Comparison of ENCODE assay signal across 16 mouse cellular contexts in genomic region chr12:79691929-79692862, GRCm38 (mm10).
A peak's percentile ranks its signal among the peaks of the same experiment; 100 is the strongest.
DNase-seq lines count a peak whose midpoint lies in the region; ATAC-seq and TF ChIP-seq lines count a peak whose summit lies in the region.
"Had no signal": no experiment of that assay in that cellular context is flagged by ENCODE, and none has a peak within 500 bp of the region (broad histone marks: within the 10 kb centered on the region; RNA-seq: fewer than 3 reads in every experiment).

No protein-coding gene starts in this region.

- no peaks in the 10 kb centered on the region for H3K36me3 ChIP-seq in forebrain, embryonic 10.5 days (replicated peaks)
- H3K36me3 ChIP-seq in forebrain, embryonic 11.5 days (ENCODE audit: control insufficient read depth, insufficient read depth, low read length) = no peaks in the 10 kb centered on the region
- H3K36me3 ChIP-seq in lung, postnatal 0 days (ENCODE audit: insufficient read depth, low read length) = no peaks in the 10 kb centered on the region
- H3K36me3 ChIP-seq in forebrain, postnatal 0 days (ENCODE audit: insufficient read depth) = no peaks in the 10 kb centered on the region
- H3K36me3 ChIP-seq: limb, embryonic 12.5 days had no signal

- no peak overlapping the region for H3K9ac ChIP-seq in forebrain, embryonic 11.5 days (ENCODE audit: low read length)
- no peak overlapping the region for H3K9ac ChIP-seq in lung, postnatal 0 days (replicated peaks; ENCODE audit: low read depth)
- no peak overlapping the region for H3K9ac ChIP-seq in forebrain, postnatal 0 days
- H3K9ac ChIP-seq: limb, embryonic 12.5 days had no signal

- no peak overlapping the region for H3K4me2 ChIP-seq in forebrain, embryonic 11.5 days (ENCODE audit: low read depth, low read length, severe bottlenecking)
- no peak overlapping the region for H3K4me2 ChIP-seq in lung, postnatal 0 days (replicated peaks; ENCODE audit: low read depth, low read length)
- H3K4me2 ChIP-seq in forebrain, postnatal 0 days (ENCODE audit: low read depth) = no peak overlapping the region
- H3K4me2 ChIP-seq: limb, embryonic 12.5 days had no signal

- H3K9me3 ChIP-seq in forebrain, embryonic 10.5 days = no peaks in the 10 kb centered on the region
- H3K9me3 ChIP-seq in forebrain, embryonic 11.5 days (ENCODE audit: control insufficient read depth, low read length) = no peaks in the 10 kb centered on the region
- H3K9me3 ChIP-seq in lung, postnatal 0 days (ENCODE audit: low read length) = no peaks in the 10 kb centered on the region
- no peaks in the 10 kb centered on the region for H3K9me3 ChIP-seq in forebrain, postnatal 0 days (ENCODE audit: low read length)
- H3K9me3 ChIP-seq: limb, embryonic 12.5 days; megakaryocyte, embryonic 14.5 days had no signal

- no peak for TF ChIP-seq CTCF in lung, postnatal 0 days (IDR thresholded peaks at IDR 0.05)
- no peak for TF ChIP-seq CTCF in forebrain, postnatal 0 days (IDR thresholded peaks at IDR 0.05; ENCODE audit: low read depth)

- 93% methylated on average over 14 of the region's 14 CpGs for WGBS in forebrain, embryonic 10.5 days
- 94% methylated on average over 14 of the region's 14 CpGs for WGBS in forebrain, embryonic 11.5 days
- 66% methylated on average over 14 of the region's 14 CpGs for WGBS in lung, postnatal 0 days
- 89% methylated on average over 14 of the region's 14 CpGs for WGBS in forebrain, postnatal 0 days

- no peaks in the 10 kb centered on the region for H3K27me3 ChIP-seq in forebrain, embryonic 10.5 days (ENCODE audit: poor library complexity, severe bottlenecking)
- H3K27me3 ChIP-seq in forebrain, embryonic 11.5 days (ENCODE audit: control insufficient read depth, insufficient read depth, low read length) = no peaks in the 10 kb centered on the region
- H3K27me3 ChIP-seq in lung, postnatal 0 days (replicated peaks; ENCODE audit: insufficient read depth, low read length) = no peaks in the 10 kb centered on the region
- no peaks in the 10 kb centered on the region for H3K27me3 ChIP-seq in forebrain, postnatal 0 days (ENCODE audit: insufficient read depth, low read length)
- H3K27me3 ChIP-seq: limb, embryonic 12.5 days; megakaryocyte, embryonic 14.5 days; Patski had no signal

- DNase-seq in forebrain, embryonic 10.5 days (ENCODE audit: extremely low spot score, low spot score) = no peak
- DNase-seq in forebrain, embryonic 11.5 days (ENCODE audit: low spot score) = no peak
- no peak for DNase-seq in lung, postnatal 0 days (ENCODE audit: low spot score)
- DNase-seq in lung, postnatal 36 days = no peak
- DNase-seq in brain, adult 2 months (ENCODE audit: low read depth, low spot score) = peak; percentile 26
- DNase-seq in urinary bladder, adult 18-20 months (ENCODE audit: low spot score in 2 of 2) = no peak
- no peak for DNase-seq in forebrain, postnatal 0 days
- DNase-seq: cerebellum, adult 18-20 months; embryo, embryonic 11 days; kidney, postnatal 25 days; lung, adult 18-20 months had no signal

- H3K4me1 ChIP-seq in forebrain, embryonic 10.5 days = peaks cover 26% of the 10 kb centered on the region
- no peaks in the 10 kb centered on the region; the same call in 1 of the 2 replicates for H3K4me1 ChIP-seq in forebrain, embryonic 11.5 days (replicated peaks; ENCODE audit: control insufficient read depth, insufficient read depth, low read length)
- 0 out of 2 replicates have a peak, but pooled peaks cover 4% of the 10 kb centered on the region for H3K4me1 ChIP-seq in lung, postnatal 0 days (ENCODE audit: insufficient read depth, low read depth, low read length)
- H3K4me1 ChIP-seq in forebrain, postnatal 0 days (ENCODE audit: insufficient read depth) = no peaks in the 10 kb centered on the region

- TF ChIP-seq EP300 in lung, postnatal 0 days (IDR thresholded peaks at IDR 0.05) = peak; percentile 35; the same call in 1 of the 2 replicates

- no peak overlapping the region for H3K4me3 ChIP-seq in forebrain, embryonic 10.5 days
- no peak overlapping the region for H3K4me3 ChIP-seq in forebrain, embryonic 11.5 days (ENCODE audit: low read depth, low read length)
- no peak overlapping the region for H3K4me3 ChIP-seq in lung, postnatal 0 days (ENCODE audit: low read depth, low read length)
- H3K4me3 ChIP-seq in forebrain, postnatal 0 days (ENCODE audit: low read depth, low read length) = no peak overlapping the region
- H3K4me3 ChIP-seq: limb, embryonic 12.5 days; megakaryocyte, embryonic 14.5 days had no signal

- ATAC-seq in forebrain, embryonic 11.5 days (replicated peaks; ENCODE audit: low FRiP score) = no peak
- ATAC-seq in lung, postnatal 0 days = no peak
- peak; percentile 58 for ATAC-seq in neutrophil, adult 5-6 weeks (ENCODE audit: extremely low read depth, insufficient number of reproducible peaks, low FRiP score, poor library complexity, severe bottlenecking)
- ATAC-seq in forebrain, postnatal 0 days = no peak
- ATAC-seq: Patski had no signal

- H3K27ac ChIP-seq in forebrain, embryonic 10.5 days = 0 out of 2 replicates have a peak overlapping the region, but pooled peaks have one; percentile 17
- no peak overlapping the region for H3K27ac ChIP-seq in forebrain, embryonic 11.5 days (ENCODE audit: low read depth, low read length)
- no peak overlapping the region for H3K27ac ChIP-seq in lung, postnatal 0 days (ENCODE audit: low read length)
- H3K27ac ChIP-seq in forebrain, postnatal 0 days (ENCODE audit: low read depth, low read length) = no peak overlapping the region
- H3K27ac ChIP-seq: limb, embryonic 12.5 days; stomach, postnatal 0 days had no signal
